Mouse (Mus musculus) midbrain, embryonic 10.5 days (tissue): ENCODE results near the gene Eps8l3. TPM values are rescaled to one million over a fixed set of nuclear protein-coding genes. Genes with fewer than 3 reads are reported as not detected.

Experiments
- DNase-seq: peaks from one replicate; pipeline ENCODE4 v3.0.0-alpha.2; 2017; ENCODE audit warnings: low spot score
- H3K27ac ChIP-seq: fragments of 300-500 bp; sonication (generic); replicated peaks from 2 replicates; pipeline ENCODE4 v1.5.1; 2016; ENCODE audit warnings: mild to moderate bottlenecking
- H3K27me3 ChIP-seq: fragments of 300-500 bp; sonication (generic); 2 replicates; pipeline ENCODE4 v1.6.1; 2016; ENCODE audit warnings: low read depth, mild to moderate bottlenecking; ENCODE audit not compliant: poor library complexity, severe bottlenecking
- H3K36me3 ChIP-seq: fragments of 300-500 bp; sonication (generic); 2 replicates; pipeline ENCODE4 v1.6.1; 2016; ENCODE audit warnings: mild to moderate bottlenecking, moderate library complexity
- H3K4me1 ChIP-seq: fragments of 300-500 bp; sonication (generic); 2 replicates; pipeline ENCODE4 v1.6.1; 2016
- H3K4me3 ChIP-seq: fragments of 300-500 bp; sonication (generic); 2 replicates; pipeline ENCODE4 v1.5.1; 2016; ENCODE audit warnings: mild to moderate bottlenecking, moderate library complexity
- H3K9me3 ChIP-seq: fragments of 300-500 bp; sonication (generic); replicated peaks from 2 replicates; pipeline ENCODE4 v1.6.1; 2016; ENCODE audit warnings: mild to moderate bottlenecking
- WGBS: fragments of 180-500 bp; shearing (Covaris S2); methylation state at CpG from one replicate; pipeline ENCODE4 v1.1.7; 2016; 5-methylcytosine and 5-hydroxymethylcytosine counted together
- polyA plus RNA-seq: library from polyadenylated mRNA; unstranded; fragments of >200 nt; fragmentation: Nextera tagmentation; extraction: Ambion mirVana; gene quantifications from 2 replicates; pipeline ENCODE4 v1.2.1, GENCODE M21; 2016

Gene Eps8l3
- polyA plus RNA-seq, 1 experiment from 2014 or later = not detected

- Histone ChIP-seq H3K9me3 (no peaks in the 10 kb centered on the region), H3K4me1 (peaks cover 22% of the 10 kb centered on the region), H3K27me3 (no peaks in the 10 kb centered on the region), H3K27ac (no peak overlapping the region), H3K36me3 (no peaks in the 10 kb centered on the region), H3K4me3 (no peak overlapping the region)
- 86% methylated on average over 4 of the region's 4 CpGs for WGBS
- no peak for DNase-seq
These were observed 64.2 kb downstream of the Eps8l3 start for GRCm38 (mm10) chr3:107941261-107941660.

Other genes starting within 250 kb of the Eps8l3 start
- not detected in 2 replicates for gene Gm10961, start 245.9 kb upstream of the Eps8l3 start, polyA plus RNA-seq
- 70.0 and 83.8 TPM in 2 replicates for gene Strip1, start 245.5 kb upstream of the Eps8l3 start, polyA plus RNA-seq
- 92.4 and 99.8 TPM in 2 replicates for gene Ahcyl1, start 180.7 kb upstream of the Eps8l3 start, polyA plus RNA-seq
- 6.5 and 7.7 TPM in 2 replicates for gene Csf1, start 116.8 kb upstream of the Eps8l3 start, polyA plus RNA-seq
- gene Gstm5, start 18.6 kb downstream of the Eps8l3 start, polyA plus RNA-seq = 240 and 243 TPM in 2 replicates
- gene Gstm7, start 54.6 kb downstream of the Eps8l3 start, polyA plus RNA-seq = 20.6 and 39.5 TPM in 2 replicates
- gene Gstm6, start 66.5 kb downstream of the Eps8l3 start, polyA plus RNA-seq = 13.1 and 13.4 TPM in 2 replicates
- gene Gstm3, start 92.1 kb downstream of the Eps8l3 start, polyA plus RNA-seq = not detected in 2 replicates
- 11.6 and 12.6 TPM in 2 replicates for gene Gstm2, start 109.2 kb downstream of the Eps8l3 start, polyA plus RNA-seq
- gene Gstm1, start 140.7 kb downstream of the Eps8l3 start, polyA plus RNA-seq = 34.1 and 35.0 TPM in 2 replicates
- 12.4 and 14.1 TPM in 2 replicates for gene Gstm4, start 167.7 kb downstream of the Eps8l3 start, polyA plus RNA-seq
- 60.0 and 63.8 TPM in 2 replicates for gene Ampd2, start 209.4 kb downstream of the Eps8l3 start, polyA plus RNA-seq
- gene Gnat2, start 215.6 kb downstream of the Eps8l3 start, polyA plus RNA-seq = 0.72 and 1.5 TPM in 2 replicates